Mouse (Mus musculus) heart, embryonic 15.5 days (tissue): ENCODE results near the gene Plxna2. TPM values are rescaled to one million over a fixed set of nuclear protein-coding genes. Genes with fewer than 3 reads are reported as not detected.

Experiments
- ATAC-seq: fragments of 200-750 bp; cut with Nextera tagmentation; replicated peaks from 2 replicates; pipeline ENCODE4 v1.8.0; 2017; ENCODE audit warnings: low read depth, moderate TSS enrichment; ENCODE audit not compliant: insufficient number of reproducible peaks, insufficient read depth, low FRiP score
- H3K27ac ChIP-seq: fragments of 300-500 bp; sonication (generic); 2 replicates; pipeline ENCODE4 v1.5.1; 2015; ENCODE audit warnings: mild to moderate bottlenecking, inconsistent platforms
- H3K27me3 ChIP-seq: fragments of 300-500 bp; sonication (generic); 2 replicates; pipeline ENCODE4 v1.6.1; 2015; ENCODE audit warnings: inconsistent platforms
- H3K36me3 ChIP-seq: fragments of 300-500 bp; sonication (generic); 2 replicates; pipeline ENCODE4 v1.6.1; 2015; ENCODE audit warnings: mild to moderate bottlenecking, inconsistent platforms
- H3K4me1 ChIP-seq: fragments of 300-500 bp; sonication (generic); replicated peaks from 2 replicates; pipeline ENCODE4 v1.6.1; 2015; ENCODE audit warnings: inconsistent platforms
- H3K4me2 ChIP-seq: fragments of 300-500 bp; sonication (generic); 2 replicates; pipeline ENCODE4 v1.6.1; 2015; ENCODE audit warnings: inconsistent platforms, mild to moderate bottlenecking, moderate library complexity
- H3K4me3 ChIP-seq: fragments of 300-500 bp; sonication (generic); 2 replicates; pipeline ENCODE4 v1.5.1; 2015; ENCODE audit warnings: mild to moderate bottlenecking, inconsistent platforms
- H3K9ac ChIP-seq: fragments of 300-500 bp; sonication (generic); 2 replicates; pipeline ENCODE4 v1.6.1; 2015; ENCODE audit warnings: mild to moderate bottlenecking, inconsistent platforms
- H3K9me3 ChIP-seq: fragments of 300-500 bp; sonication (generic); replicated peaks from 2 replicates; pipeline ENCODE4 v1.6.1; 2016; ENCODE audit warnings: inconsistent platforms
- WGBS: fragments of 180-500 bp; shearing (Covaris S2); methylation state at CpG from one replicate; pipeline ENCODE4 v1.1.7; 2015; ENCODE audit warnings: mixed read lengths; 5-methylcytosine and 5-hydroxymethylcytosine counted together
- polyA plus RNA-seq: library from polyadenylated mRNA; unstranded; fragments of >200 nt; fragmentation: Nextera tagmentation; extraction: Ambion mirVana; gene quantifications from 2 replicates; pipeline ENCODE4 v1.2.1, GENCODE M21; 2015

Gene Plxna2
- polyA plus RNA-seq, 1 experiment from 2014 or later: 4.6 TPM

DNA sequence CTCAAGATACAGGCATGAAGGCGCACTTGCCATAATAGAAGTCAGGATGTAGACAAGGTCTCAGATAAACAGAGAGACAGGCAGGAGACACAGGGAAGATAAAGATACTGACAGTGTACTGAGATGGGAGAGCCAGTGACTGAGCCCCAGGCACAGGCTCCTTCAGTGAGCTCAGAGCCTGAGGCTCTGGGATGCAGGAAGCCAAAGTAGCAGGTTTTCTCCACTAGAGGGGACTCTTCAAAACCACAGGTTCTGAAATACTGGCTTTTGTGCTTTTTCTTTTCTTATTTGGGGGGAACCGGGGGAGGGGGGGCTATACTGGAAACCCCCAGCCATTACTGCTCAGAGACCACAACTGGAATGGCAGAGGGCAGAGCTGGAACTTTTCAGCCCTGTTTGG is 6.4 kb downstream of the Plxna2 start:
- no peaks in the 10 kb centered on the region for H3K9me3 ChIP-seq
- no peaks in the 10 kb centered on the region for H3K27me3 ChIP-seq
- 0 out of 2 replicates have a peak overlapping the region, but pooled peaks have one; percentile 1 for H3K4me2 ChIP-seq
- no peaks in the 10 kb centered on the region for H3K36me3 ChIP-seq
- ATAC-seq: no peak
- no peak overlapping the region for H3K4me3 ChIP-seq
- WGBS: 46% methylated on average over 2 of the region's 2 CpGs
- peaks cover 85% of the 10 kb centered on the region for H3K4me1 ChIP-seq
- H3K27ac ChIP-seq: no peak overlapping the region
- H3K9ac ChIP-seq: no peak overlapping the region

DNA sequence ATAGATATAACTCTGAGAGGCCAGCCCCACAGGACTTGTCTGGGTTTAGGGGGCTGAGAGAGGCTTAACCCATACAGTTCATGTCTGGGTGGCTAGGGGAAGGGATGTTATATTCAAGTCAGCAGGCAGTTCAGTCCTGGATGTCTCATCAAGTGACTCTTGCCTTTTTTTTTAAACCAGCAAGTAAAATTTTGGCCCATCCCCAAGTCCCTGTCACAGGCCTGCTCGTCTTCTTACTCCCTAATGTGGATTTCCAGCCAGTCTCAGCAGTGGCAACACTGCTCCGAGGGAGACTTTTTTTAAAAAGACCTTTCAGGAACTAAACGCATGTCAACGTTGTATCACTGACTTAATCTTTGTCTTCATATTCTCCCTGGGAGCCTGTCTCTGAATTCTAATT is 7.0 kb downstream of the Plxna2 start:
- Histone ChIP-seq H3K4me3 (no peak overlapping the region), H3K27me3 (no peaks in the 10 kb centered on the region), H3K4me2 (0 out of 2 replicates have a peak overlapping the region, but pooled peaks have one; percentile 1), H3K9ac (no peak overlapping the region), H3K36me3 (no peaks in the 10 kb centered on the region), H3K9me3 (no peaks in the 10 kb centered on the region), H3K27ac (no peak overlapping the region), H3K4me1 (peaks cover 86% of the 10 kb centered on the region)
- no peak for ATAC-seq
- WGBS: 43% methylated on average over 4 of the region's 4 CpGs

DNA sequence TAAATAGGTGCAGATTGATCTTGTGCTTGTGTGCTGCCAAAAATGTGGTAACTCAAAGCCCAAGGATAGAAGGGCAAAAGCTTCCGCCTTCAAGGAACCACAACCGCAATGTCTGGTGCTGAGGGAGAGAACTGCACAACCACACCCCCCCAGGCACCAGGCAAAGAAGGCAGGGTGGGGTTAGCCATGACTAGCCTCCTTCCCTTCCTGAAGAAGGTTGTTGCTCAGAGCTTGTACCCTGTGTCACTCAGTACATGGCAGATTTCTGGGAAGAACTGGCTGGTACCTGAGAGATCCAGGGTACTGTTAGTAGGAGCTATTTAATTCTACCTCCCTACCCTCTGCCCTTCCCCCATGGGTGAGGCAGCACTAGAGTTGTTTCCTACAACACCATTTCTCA is 8.1 kb downstream of the Plxna2 start:
- H3K9ac ChIP-seq: no peak overlapping the region
- WGBS: 73% methylated on average over 2 of the region's 2 CpGs

DNA sequence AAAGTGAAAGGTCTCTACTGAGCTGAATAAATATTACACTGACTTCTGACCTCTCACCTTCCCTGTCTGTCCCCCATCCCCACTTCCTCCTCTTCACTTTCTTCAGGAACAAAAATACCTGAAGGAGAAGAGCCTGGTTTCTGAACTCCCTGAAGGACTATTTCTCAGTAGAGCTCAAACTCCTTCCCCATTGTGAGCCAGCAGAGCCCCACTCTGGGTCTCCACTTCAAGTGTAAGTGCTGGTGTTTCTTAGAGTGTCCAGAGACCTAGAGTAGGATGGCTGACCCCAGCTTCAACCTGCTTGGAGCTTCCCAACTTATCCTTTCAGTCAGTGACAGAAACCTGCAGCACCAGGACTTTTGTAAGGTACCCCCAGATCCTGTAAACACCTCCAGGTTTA is 9.3 kb downstream of the Plxna2 start:
- Histone ChIP-seq H3K36me3 (no peaks in the 10 kb centered on the region), H3K27me3 (no peaks in the 10 kb centered on the region), H3K4me2 (no peak overlapping the region), H3K4me1 (peaks cover 84% of the 10 kb centered on the region), H3K9ac (no peak overlapping the region), H3K4me3 (no peak overlapping the region), H3K27ac (no peak overlapping the region), H3K9me3 (no peaks in the 10 kb centered on the region)
- ATAC-seq: no peak

More for the DNA sequence above, 8.1 kb downstream of the Plxna2 start:
- Histone ChIP-seq H3K27ac (no peak overlapping the region), H3K4me2 (no peak overlapping the region), H3K27me3 (no peaks in the 10 kb centered on the region), H3K9me3 (no peaks in the 10 kb centered on the region), H3K4me3 (no peak overlapping the region), H3K36me3 (no peaks in the 10 kb centered on the region), H3K4me1 (peaks cover 91% of the 10 kb centered on the region)
- ATAC-seq: no peak

DNA sequence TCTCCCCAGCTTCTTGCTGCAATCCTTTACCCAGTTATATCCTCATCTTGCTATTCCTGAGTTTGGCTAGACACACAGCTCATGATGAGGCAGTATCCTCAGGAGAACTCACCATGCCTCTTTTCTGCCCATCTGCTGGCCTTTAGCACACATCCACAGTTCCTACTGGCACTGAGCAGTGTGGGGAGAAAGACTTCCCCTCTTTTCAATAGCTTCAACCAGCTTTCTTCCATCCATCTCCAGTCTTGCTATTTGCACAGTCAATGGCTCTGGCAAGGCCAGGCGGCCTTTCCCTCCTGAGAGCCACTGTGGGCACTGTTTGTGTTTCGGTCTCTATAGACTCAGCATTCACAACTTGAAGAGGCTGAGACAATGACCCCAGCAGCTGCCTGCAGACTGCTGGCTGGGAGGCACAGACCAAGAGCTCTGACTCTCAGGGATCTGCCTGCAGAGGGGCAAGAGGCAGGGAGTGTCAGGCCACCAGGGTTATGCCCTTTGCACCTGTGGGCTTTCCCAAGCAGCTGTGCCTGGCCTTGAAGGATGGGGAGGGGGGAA is 11.2 kb downstream of the Plxna2 start:
- no peak for ATAC-seq
- Histone ChIP-seq H3K9ac (no peak overlapping the region), H3K27ac (no peak overlapping the region), H3K27me3 (no peaks in the 10 kb centered on the region), H3K9me3 (no peaks in the 10 kb centered on the region), H3K4me2 (no peak overlapping the region), H3K4me1 (peaks cover 72% of the 10 kb centered on the region), H3K36me3 (no peaks in the 10 kb centered on the region), H3K4me3 (no peak overlapping the region)
- 60% methylated on average over 2 of the region's 2 CpGs for WGBS

DNA sequence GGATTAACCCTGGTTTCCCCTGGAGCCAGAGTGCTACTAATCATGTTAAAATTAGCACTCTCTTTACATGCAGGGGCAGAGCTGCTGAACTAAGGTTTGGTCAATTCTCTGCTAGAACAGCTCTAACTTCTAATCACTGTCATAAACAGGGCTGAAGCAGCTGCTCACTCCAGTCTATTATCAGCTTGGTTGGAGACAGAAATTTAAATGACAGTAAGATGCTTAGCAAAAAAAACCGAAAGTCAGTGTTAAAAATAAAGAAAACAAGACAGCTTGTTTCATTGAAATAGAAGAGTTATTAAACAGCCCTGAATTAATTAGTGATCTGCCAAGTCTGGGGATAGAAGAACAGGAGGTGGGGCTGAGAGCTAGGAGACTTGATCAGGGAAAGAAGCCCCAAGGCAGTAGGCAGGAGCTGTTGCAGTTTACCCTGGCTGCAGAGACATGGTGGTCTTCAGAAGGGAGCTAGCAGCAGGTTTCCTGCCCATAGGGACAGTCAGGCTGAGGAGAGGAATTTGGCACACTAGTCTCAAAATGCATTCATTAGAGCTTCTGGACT is 12.6 kb downstream of the Plxna2 start:
- H3K27me3 ChIP-seq: no peaks in the 10 kb centered on the region
- H3K27ac ChIP-seq: no peak overlapping the region
- no peak overlapping the region for H3K9ac ChIP-seq
- 48% methylated on average over 1 of the region's 1 CpGs for WGBS
- H3K36me3 ChIP-seq: no peaks in the 10 kb centered on the region
- no peak overlapping the region for H3K4me2 ChIP-seq
- no peak overlapping the region for H3K4me3 ChIP-seq
- H3K4me1 ChIP-seq: peaks cover 65% of the 10 kb centered on the region
- no peak for ATAC-seq
- H3K9me3 ChIP-seq: no peaks in the 10 kb centered on the region

DNA sequence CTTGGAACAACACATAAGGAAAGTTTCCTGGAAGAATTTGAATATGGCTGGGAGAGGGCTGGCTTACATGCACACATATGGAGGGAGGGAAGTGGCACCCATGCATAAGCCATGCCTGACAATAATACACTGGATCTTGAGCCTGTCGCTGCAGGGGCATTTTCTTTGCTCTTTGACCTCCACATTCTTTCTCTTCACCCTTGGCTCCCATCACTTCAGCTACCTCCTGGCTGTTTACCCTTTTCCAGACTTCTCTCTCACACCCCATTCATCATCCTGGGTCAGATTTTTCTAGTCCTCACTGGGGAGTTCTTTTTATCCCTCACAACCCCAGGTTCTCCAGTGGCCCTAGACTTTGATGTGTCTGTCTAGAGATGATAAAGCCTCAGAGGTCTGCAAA is 13.6 kb downstream of the Plxna2 start:
- Histone ChIP-seq H3K4me1 (peaks cover 63% of the 10 kb centered on the region), H3K4me3 (no peak overlapping the region), H3K9me3 (no peaks in the 10 kb centered on the region), H3K27me3 (no peaks in the 10 kb centered on the region), H3K4me2 (no peak overlapping the region), H3K27ac (no peak overlapping the region), H3K9ac (no peak overlapping the region), H3K36me3 (no peaks in the 10 kb centered on the region)
- 40% methylated on average over 1 of the region's 1 CpGs for WGBS
- ATAC-seq: no peak

DNA sequence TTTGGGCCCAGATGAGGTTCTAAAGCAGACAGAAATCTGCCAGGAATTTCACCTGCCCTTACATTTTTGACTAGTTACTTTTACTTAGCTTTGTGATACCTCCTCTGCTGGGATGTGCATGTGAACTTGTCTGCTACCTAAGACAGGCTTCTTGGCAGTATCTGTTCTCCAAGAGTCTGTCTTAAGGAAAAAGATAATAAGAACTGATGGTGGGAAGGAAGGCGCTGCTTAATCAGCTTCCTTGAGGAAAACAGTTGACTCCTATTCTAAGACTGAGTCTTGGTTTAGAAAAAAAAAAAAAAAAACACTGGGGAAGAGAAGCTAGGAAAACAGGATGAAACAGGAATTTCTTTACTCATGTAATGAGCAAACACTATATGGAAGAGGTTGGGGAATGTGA is 14.0 kb downstream of the Plxna2 start:
- 74% methylated on average over 1 of the region's 1 CpGs for WGBS
- no peaks in the 10 kb centered on the region for H3K36me3 ChIP-seq
- no peak overlapping the region for H3K27ac ChIP-seq
- H3K4me3 ChIP-seq: no peak overlapping the region
- no peak for ATAC-seq
- no peak overlapping the region for H3K9ac ChIP-seq
- no peaks in the 10 kb centered on the region for H3K9me3 ChIP-seq
- H3K4me1 ChIP-seq: peaks cover 59% of the 10 kb centered on the region
- no peaks in the 10 kb centered on the region for H3K27me3 ChIP-seq
- no peak overlapping the region for H3K4me2 ChIP-seq

DNA sequence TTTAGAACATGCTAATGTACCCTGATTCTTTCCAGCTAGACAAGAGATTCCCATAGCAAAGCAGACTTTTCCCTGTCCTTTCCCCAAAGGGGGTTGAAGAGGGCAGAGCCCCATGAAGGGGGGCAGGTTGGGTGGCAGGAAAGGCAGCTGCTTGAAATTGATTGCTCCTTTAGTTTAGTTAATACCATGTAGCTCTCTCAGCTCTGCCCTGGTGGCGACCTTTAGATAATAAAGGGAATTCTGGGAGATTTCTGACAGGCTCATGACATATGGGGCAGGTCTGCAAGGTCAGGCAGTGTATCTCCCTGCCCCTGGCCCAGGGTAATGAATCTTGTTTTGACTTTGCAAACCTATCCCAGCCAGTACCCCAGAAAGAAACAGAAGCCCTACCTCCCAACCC is 17.4 kb downstream of the Plxna2 start:
- Histone ChIP-seq H3K27me3 (no peaks in the 10 kb centered on the region), H3K4me3 (no peak overlapping the region), H3K9me3 (no peaks in the 10 kb centered on the region), H3K4me2 (no peak overlapping the region), H3K36me3 (no peaks in the 10 kb centered on the region), H3K27ac (peak overlapping the region; percentile 45), H3K9ac (no peak overlapping the region), H3K4me1 (peaks cover 35% of the 10 kb centered on the region)
- 18% methylated on average over 1 of the region's 1 CpGs for WGBS
- ATAC-seq: no peak; the same call in 1 of the 2 replicates

DNA sequence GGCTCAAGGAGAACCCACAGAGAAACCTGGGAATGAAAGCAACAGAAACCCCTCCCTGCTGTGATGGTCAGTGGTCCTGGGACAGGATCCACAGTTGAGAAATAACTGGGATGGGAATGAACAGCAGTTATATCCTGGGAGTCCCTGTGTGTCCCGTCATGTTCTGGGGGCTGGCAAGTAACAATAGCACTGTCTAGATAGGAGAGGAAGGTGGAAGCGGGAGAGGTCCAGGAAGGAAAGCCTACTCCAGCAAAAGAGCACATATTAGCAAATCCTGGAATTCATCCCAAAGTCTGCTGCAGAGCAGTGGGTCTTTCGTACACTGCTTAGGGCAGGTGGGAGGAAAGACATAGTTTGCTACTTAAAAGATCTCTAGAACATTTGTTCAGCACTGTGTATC is 17.9 kb downstream of the Plxna2 start:
- ATAC-seq: no peak
- H3K27me3 ChIP-seq: no peaks in the 10 kb centered on the region
- H3K9me3 ChIP-seq: no peaks in the 10 kb centered on the region
- no peak overlapping the region for H3K9ac ChIP-seq
- peak overlapping the region; percentile 45 for H3K27ac ChIP-seq
- H3K4me1 ChIP-seq: peaks cover 35% of the 10 kb centered on the region
- H3K4me2 ChIP-seq: no peak overlapping the region
- H3K36me3 ChIP-seq: no peaks in the 10 kb centered on the region
- H3K4me3 ChIP-seq: no peak overlapping the region
- WGBS: 53% methylated on average over 3 of the region's 3 CpGs

DNA sequence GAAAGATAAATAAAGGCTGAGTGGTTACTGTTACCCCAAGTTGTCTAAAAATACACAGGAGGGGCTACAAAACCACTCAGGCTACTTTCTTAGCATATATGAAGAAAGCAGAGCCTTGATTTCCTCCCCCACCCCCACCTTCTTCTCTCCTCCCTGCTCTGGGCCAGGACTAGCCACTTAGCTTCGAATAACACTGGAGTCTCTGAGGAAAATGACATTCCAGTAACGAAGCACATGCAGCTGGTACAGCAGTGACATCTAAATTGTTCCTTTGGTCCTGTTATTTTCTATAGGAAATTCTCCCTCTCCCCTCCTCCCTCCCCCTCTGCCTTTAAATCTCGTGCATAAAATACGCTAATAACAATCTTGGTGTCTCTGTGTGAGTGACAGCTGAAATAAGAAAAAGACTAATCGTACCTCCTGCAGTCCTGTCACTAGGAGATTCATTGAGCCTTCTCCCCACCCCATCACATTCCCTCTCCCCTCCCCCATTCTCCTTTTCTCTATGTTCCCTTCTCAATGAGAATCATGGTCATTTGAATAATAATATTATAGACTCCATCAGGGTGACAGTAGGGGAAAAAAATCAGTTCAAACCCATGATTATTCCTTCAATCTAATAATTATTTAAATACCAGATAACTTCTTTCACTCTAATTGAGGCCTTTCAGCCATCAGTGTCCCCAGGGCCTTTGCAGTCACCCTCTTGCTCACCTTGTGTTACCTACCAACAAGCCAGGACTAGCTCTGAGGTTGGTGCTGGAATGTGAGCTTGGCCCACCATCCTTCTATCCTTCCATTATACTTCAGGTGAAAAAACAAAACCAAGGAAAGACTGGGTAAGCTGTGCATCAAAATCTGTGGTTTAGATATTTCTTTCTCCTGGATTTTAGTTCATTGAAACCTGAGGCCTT is 19.6 kb downstream of the Plxna2 start:
- ATAC-seq: no peak
- H3K4me1 ChIP-seq: peaks cover 46% of the 10 kb centered on the region
- WGBS: 48% methylated on average over 5 of the region's 5 CpGs

More for the DNA sequence above, 19.6 kb downstream of the Plxna2 start:
- no peak overlapping the region for H3K27ac ChIP-seq
- H3K9ac ChIP-seq: no peak overlapping the region
- no peaks in the 10 kb centered on the region for H3K9me3 ChIP-seq
- no peaks in the 10 kb centered on the region for H3K27me3 ChIP-seq
- H3K4me2 ChIP-seq: no peak overlapping the region
- no peak overlapping the region for H3K4me3 ChIP-seq
- H3K36me3 ChIP-seq: no peaks in the 10 kb centered on the region
